Mouse (Mus musculus): ENCODE data around the gene Plekha7. TPM values are rescaled to one million over a fixed set of nuclear protein-coding genes. Genes with fewer than 3 reads are reported as not detected.
A peak's percentile ranks its signal among the peaks of the same experiment; 100 is the strongest.
"Not testable (repeated sequence)": the region's sequence is repeated elsewhere in the genome, so short reads cannot be mapped to it uniquely, and the experiment has no call there.

Plekha7 gene
- polyA plus RNA-seq, 1 experiment from 2014 or later = 55.9 TPM

- Histone ChIP-seq H3K27ac (ENCODE audit: poor library complexity, severe bottlenecking) (no peak overlapping the region), H3K27me3 (replicated peaks) (no peaks in the 10 kb centered on the region), H3K9ac (no peak overlapping the region), H3K9me3 (replicated peaks) (no peaks in the 10 kb centered on the region), H3K4me2 (no peak overlapping the region), H3K4me3 (no peak overlapping the region), H3K36me3 (peaks cover 12% of the 10 kb centered on the region), H3K4me1 (replicated peaks) (no peaks in the 10 kb centered on the region)
- WGBS = 82% methylated on average over 6 of the region's 6 CpGs
- no peak for ATAC-seq (ENCODE audit: insufficient number of reproducible peaks, low FRiP score)
These were observed 196.6 kb downstream of the Plekha7 start for GRCm38 (mm10) chr7:116111546-116111945.

- H3K9me3 ChIP-seq (replicated peaks) = no peaks in the 10 kb centered on the region
- H3K36me3 ChIP-seq = peaks cover 21% of the 10 kb centered on the region
- H3K4me2 ChIP-seq = no peak overlapping the region
- no peaks in the 10 kb centered on the region for H3K4me1 ChIP-seq (replicated peaks)
- H3K27me3 ChIP-seq (replicated peaks) = no peaks in the 10 kb centered on the region
- no peak overlapping the region for H3K9ac ChIP-seq
- H3K4me3 ChIP-seq = no peak overlapping the region
- ATAC-seq (ENCODE audit: insufficient number of reproducible peaks, low FRiP score) = no peak
- 68% methylated on average over 3 of the region's 3 CpGs for WGBS
- H3K27ac ChIP-seq (ENCODE audit: poor library complexity, severe bottlenecking) = no peak overlapping the region
These were observed 197.5 kb downstream of the Plekha7 start for GRCm38 (mm10) chr7:116110661-116111060.

- H3K36me3 ChIP-seq = peaks cover 54% of the 10 kb centered on the region
- H3K27ac ChIP-seq (ENCODE audit: poor library complexity, severe bottlenecking) = no peak overlapping the region
- no peaks in the 10 kb centered on the region for H3K9me3 ChIP-seq (replicated peaks)
- no peak for ATAC-seq (ENCODE audit: insufficient number of reproducible peaks, low FRiP score)
- H3K9ac ChIP-seq = no peak overlapping the region
- 96% methylated on average over 9 of the region's 9 CpGs for WGBS
- H3K4me1 ChIP-seq (replicated peaks) = peaks cover 8% of the 10 kb centered on the region
- H3K27me3 ChIP-seq (replicated peaks) = no peaks in the 10 kb centered on the region
- H3K4me3 ChIP-seq = no peak overlapping the region
- no peak overlapping the region for H3K4me2 ChIP-seq
These were observed 205.1 kb downstream of the Plekha7 start for GRCm38 (mm10) chr7:116103091-116103490.

GRCm38 (mm10) chr7:116099952-116100528 is 208.1 kb downstream of the Plekha7 start:
- H3K9me3 ChIP-seq (replicated peaks) = no peaks in the 10 kb centered on the region
- peak overlapping the region; percentile 76; the same call in 1 of the 2 replicates for H3K27ac ChIP-seq (ENCODE audit: poor library complexity, severe bottlenecking)
- no peak overlapping the region for H3K4me3 ChIP-seq
- peak overlapping the region; percentile 41; the same call in 1 of the 2 replicates for H3K4me2 ChIP-seq
- peaks cover 27% of the 10 kb centered on the region for H3K36me3 ChIP-seq
- peak; percentile 57 for ATAC-seq (ENCODE audit: insufficient number of reproducible peaks, low FRiP score)
- no peak overlapping the region for H3K9ac ChIP-seq
- H3K4me1 ChIP-seq (replicated peaks) = peaks cover 14% of the 10 kb centered on the region
- no peaks in the 10 kb centered on the region for H3K27me3 ChIP-seq (replicated peaks)
- 27% methylated on average over 7 of the region's 7 CpGs for WGBS

- under 1% methylated on average over 19 of the region's 19 CpGs for WGBS
- H3K27me3 ChIP-seq (replicated peaks) = no peaks in the 10 kb centered on the region
- H3K9ac ChIP-seq = peak overlapping the region; percentile 77
- peak; percentile 82 for ATAC-seq (ENCODE audit: insufficient number of reproducible peaks, low FRiP score)
- H3K4me1 ChIP-seq (replicated peaks) = peaks cover 12% of the 10 kb centered on the region
- H3K4me2 ChIP-seq = peak overlapping the region; percentile 89
- H3K9me3 ChIP-seq (replicated peaks) = no peaks in the 10 kb centered on the region
- H3K36me3 ChIP-seq = no peaks in the 10 kb centered on the region
- H3K4me3 ChIP-seq = peak overlapping the region; percentile 65
- peak overlapping the region; percentile 93 for H3K27ac ChIP-seq (ENCODE audit: poor library complexity, severe bottlenecking)
These were observed 214.7 kb downstream of the Plekha7 start for GRCm38 (mm10) chr7:116093466-116093850.

GRCm38 (mm10) chr7:116092710-116093465 is 215.3 kb downstream of the Plekha7 start:
- WGBS = under 1% methylated on average over 38 of the region's 38 CpGs
- peak overlapping the region; percentile 89 for H3K4me2 ChIP-seq

GRCm38 (mm10) chr7:116084366-116084765 is 223.8 kb downstream of the Plekha7 start, which contains the start of gene Gm4353:
Gene Gm4353, minus strand, starts transcription at chr7:116084635.
- H3K9me3 ChIP-seq (replicated peaks); ATAC-seq (ENCODE audit: insufficient number of reproducible peaks, low FRiP score); H3K4me2 ChIP-seq; H3K4me3 ChIP-seq; H3K27me3 ChIP-seq (replicated peaks); H3K27ac ChIP-seq (ENCODE audit: poor library complexity, severe bottlenecking); H3K4me1 ChIP-seq (replicated peaks); H3K9ac ChIP-seq; H3K36me3 ChIP-seq: not testable (repeated sequence)
- 93% methylated on average over 11 of the region's 11 CpGs for WGBS

More at GRCm38 (mm10) chr7:116092710-116093465, 215.3 kb downstream of the Plekha7 start:
- H3K27ac ChIP-seq (ENCODE audit: poor library complexity, severe bottlenecking) = peak overlapping the region; percentile 93
- H3K36me3 ChIP-seq = no peaks in the 10 kb centered on the region
- no peaks in the 10 kb centered on the region for H3K9me3 ChIP-seq (replicated peaks)
- H3K27me3 ChIP-seq (replicated peaks) = no peaks in the 10 kb centered on the region
- peak; percentile 100 for ATAC-seq (ENCODE audit: insufficient number of reproducible peaks, low FRiP score)
- H3K9ac ChIP-seq = peak overlapping the region; percentile 77
- H3K4me3 ChIP-seq = peak overlapping the region; percentile 65
- peaks cover 12% of the 10 kb centered on the region for H3K4me1 ChIP-seq (replicated peaks)

Other genes with a start within 250 kb of the Plekha7 start
- gene Gm4353, start 223.7 kb downstream of the Plekha7 start, polyA plus RNA-seq (2016; fragmentation: Nextera tagmentation; extraction: Ambion mirVana) = 0.79 TPM in 1 of 2 replicates, not detected in the other
- 574 and 581 TPM in 2 replicates for gene Rps13, start 25.8 kb upstream of the Plekha7 start, polyA plus RNA-seq (2016; fragmentation: Nextera tagmentation; extraction: Ambion mirVana)
- 20.5 and 26.3 TPM in 2 replicates for gene Pik3c2a, start 135.1 kb upstream of the Plekha7 start, polyA plus RNA-seq (2016; fragmentation: Nextera tagmentation; extraction: Ambion mirVana)
- 5.7 and 7.4 TPM in 2 replicates for gene Nucb2, start 196.0 kb upstream of the Plekha7 start, polyA plus RNA-seq (2016; fragmentation: Nextera tagmentation; extraction: Ambion mirVana)